In the genomic region with DNA sequence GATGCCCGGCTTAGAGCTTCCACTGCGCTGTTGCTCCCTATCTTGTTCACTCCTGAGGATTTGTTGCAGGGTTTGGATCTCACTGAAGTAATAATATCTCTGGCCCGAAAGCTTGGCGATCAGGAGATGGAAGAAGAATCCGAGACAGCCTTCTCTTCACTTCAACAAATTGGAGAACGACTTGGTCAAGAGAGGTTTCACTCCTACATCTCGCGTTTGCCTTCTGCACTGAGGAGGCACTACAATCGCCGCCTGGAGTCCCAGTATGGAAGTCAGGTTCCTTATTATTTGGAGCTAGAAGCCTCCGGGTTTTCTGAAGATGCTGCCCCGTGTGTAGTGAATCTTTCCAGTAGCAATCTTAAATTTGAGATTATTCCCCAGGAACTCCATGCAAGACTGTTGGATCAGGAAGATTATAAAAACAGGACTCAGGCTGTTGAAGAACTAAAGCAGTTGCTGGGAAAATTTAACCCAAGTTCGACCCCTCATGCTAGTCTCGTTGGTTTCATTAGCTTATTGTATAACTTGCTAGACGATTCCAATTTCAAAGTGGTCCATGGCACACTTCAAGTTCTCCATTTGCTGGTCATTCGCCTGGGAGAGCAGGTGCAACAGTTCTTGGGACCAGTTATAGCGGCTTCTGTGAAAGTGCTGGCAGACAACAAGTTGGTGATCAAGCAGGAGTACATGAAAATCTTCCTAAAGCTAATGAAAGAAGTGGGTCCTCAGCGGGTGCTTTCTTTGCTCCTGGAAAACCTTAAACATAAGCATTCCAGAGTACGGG, we compare ENCODE assay signal across 8 mouse cellular contexts. TPM values are rescaled to one million over a fixed set of nuclear protein-coding genes. Genes with fewer than 3 reads are reported as not detected.
DNase-seq lines count a peak whose midpoint lies in the region; ATAC-seq and TF ChIP-seq lines count a peak whose summit lies in the region.

No protein-coding gene starts in this region.

- DNase-seq in embryonic facial prominence, embryonic 11.5 days (ENCODE audit: low spot score), result no peak
- peak; percentile 9 for DNase-seq in testis, postnatal 14 days (ENCODE audit: low spot score)
- DNase-seq in right cerebral cortex, postnatal 36 days (ENCODE audit: low spot score in 2 of 2), result no peak

- no peaks in the 10 kb centered on the region for H3K9me3 ChIP-seq in erythroblast, embryonic 14.5 days (ENCODE audit: control insufficient read depth, low read length)
- H3K9me3 ChIP-seq in embryonic facial prominence, embryonic 11.5 days (replicated peaks; ENCODE audit: control insufficient read depth, low read length), result no peaks in the 10 kb centered on the region
- H3K9me3 ChIP-seq in hindbrain, embryonic 16.5 days (ENCODE audit: control insufficient read depth, low read length), result no peaks in the 10 kb centered on the region
- no peaks in the 10 kb centered on the region for H3K9me3 ChIP-seq in lung, embryonic 16.5 days (ENCODE audit: control insufficient read depth, low read length)

- no peak for TF ChIP-seq CTCF in C2C12 (IDR thresholded peaks at IDR 0.05; ENCODE audit: control insufficient read depth, insufficient read depth, insufficient read length)

- H3K9ac ChIP-seq in embryonic facial prominence, embryonic 11.5 days (replicated peaks; ENCODE audit: low read length), result peak overlapping the region; percentile 87
- peak overlapping the region; percentile 83 for H3K9ac ChIP-seq in hindbrain, embryonic 16.5 days (ENCODE audit: low read depth, low read length)
- peak overlapping the region; percentile 95 for H3K9ac ChIP-seq in lung, embryonic 16.5 days (ENCODE audit: low read length)

- peak overlapping the region; percentile 88 for H3K4me2 ChIP-seq in embryonic facial prominence, embryonic 11.5 days (ENCODE audit: low read depth, low read length)
- peak overlapping the region; percentile 96 for H3K4me2 ChIP-seq in hindbrain, embryonic 16.5 days (ENCODE audit: low read length)
- H3K4me2 ChIP-seq in lung, embryonic 16.5 days (ENCODE audit: low read depth, low read length), result peak overlapping the region; percentile 84

- H3K27ac ChIP-seq in embryonic facial prominence, embryonic 11.5 days (replicated peaks; ENCODE audit: low read depth, low read length), result no peak overlapping the region
- peak overlapping the region; percentile 83; the same call in 1 of the 2 replicates for H3K27ac ChIP-seq in hindbrain, embryonic 16.5 days (ENCODE audit: low read depth, low read length)
- H3K27ac ChIP-seq in lung, embryonic 16.5 days (ENCODE audit: low read length), result peak overlapping the region; percentile 29; the same call in 1 of the 2 replicates

- peaks cover 88% of the 10 kb centered on the region for H3K79me2 ChIP-seq in C2C12 (ENCODE audit: control insufficient read depth, insufficient read depth)

- H3K36me3 ChIP-seq in erythroblast, embryonic 14.5 days (ENCODE audit: control insufficient read depth), result peaks cover 8% of the 10 kb centered on the region
- H3K36me3 ChIP-seq in C2C12 (ENCODE audit: control insufficient read depth, insufficient read depth), result peaks cover 15% of the 10 kb centered on the region
- no peaks in the 10 kb centered on the region for H3K36me3 ChIP-seq in embryonic facial prominence, embryonic 11.5 days (replicated peaks; ENCODE audit: control insufficient read depth, insufficient read depth, low read depth, low read length)
- H3K36me3 ChIP-seq in hindbrain, embryonic 16.5 days (ENCODE audit: control insufficient read depth, insufficient read depth, low read length), result no peaks in the 10 kb centered on the region
- H3K36me3 ChIP-seq in lung, embryonic 16.5 days (ENCODE audit: control insufficient read depth, insufficient read depth, low read length), result no peaks in the 10 kb centered on the region

- H3ac ChIP-seq in C2C12 (ENCODE audit: control insufficient read depth, insufficient read length, low read depth), result peak overlapping the region; percentile 97

- peaks cover 81% of the 10 kb centered on the region for H3K79me3 ChIP-seq in C2C12 (ENCODE audit: low read depth)

- H3K4me1 ChIP-seq in erythroblast, embryonic 14.5 days (ENCODE audit: control insufficient read depth), result peaks cover 58% of the 10 kb centered on the region
- H3K4me1 ChIP-seq in embryonic facial prominence, embryonic 11.5 days (ENCODE audit: control insufficient read depth, insufficient read depth, low read length), result no peaks in the 10 kb centered on the region
- H3K4me1 ChIP-seq in hindbrain, embryonic 16.5 days (ENCODE audit: control insufficient read depth, insufficient read depth, low read depth, low read length), result peaks cover 33% of the 10 kb centered on the region
- H3K4me1 ChIP-seq in lung, embryonic 16.5 days (replicated peaks; ENCODE audit: control insufficient read depth, insufficient read depth, low read length), result peaks cover 13% of the 10 kb centered on the region

- peak overlapping the region; percentile 99 for H3K4me3 ChIP-seq in erythroblast, embryonic 14.5 days (replicated peaks)
- peak overlapping the region; percentile 88 for H3K4me3 ChIP-seq in C2C12 (ENCODE audit: insufficient read depth, poor library complexity, severe bottlenecking)
- peak overlapping the region; percentile 84 for H3K4me3 ChIP-seq in embryonic facial prominence, embryonic 11.5 days (ENCODE audit: low read depth, low read length)
- H3K4me3 ChIP-seq in hindbrain, embryonic 16.5 days (ENCODE audit: low read length), result peak overlapping the region; percentile 79
- peak overlapping the region; percentile 98 for H3K4me3 ChIP-seq in lung, embryonic 16.5 days (ENCODE audit: low read length)

- no peaks in the 10 kb centered on the region for H3K27me3 ChIP-seq in erythroblast, embryonic 14.5 days (ENCODE audit: control insufficient read depth)
- H3K27me3 ChIP-seq in C2C12 (ENCODE audit: control insufficient read depth, insufficient read depth, insufficient read length), result no peaks in the 10 kb centered on the region
- no peaks in the 10 kb centered on the region for H3K27me3 ChIP-seq in embryonic facial prominence, embryonic 11.5 days (ENCODE audit: control insufficient read depth, insufficient read depth, low read length)
- no peaks in the 10 kb centered on the region for H3K27me3 ChIP-seq in hindbrain, embryonic 16.5 days (replicated peaks; ENCODE audit: control insufficient read depth, insufficient read depth, low read length)
- no peaks in the 10 kb centered on the region for H3K27me3 ChIP-seq in lung, embryonic 16.5 days (ENCODE audit: control insufficient read depth, insufficient read depth, low read depth, low read length)

- ATAC-seq in erythroblast, adult 5-6 weeks (replicated peaks; ENCODE audit: low FRiP score, poor library complexity, severe bottlenecking), result no peak
- no peak for ATAC-seq in embryonic facial prominence, embryonic 11.5 days (replicated peaks; ENCODE audit: insufficient number of reproducible peaks, low FRiP score, low TSS enrichment, low read depth)
- no peak for ATAC-seq in hindbrain, embryonic 16.5 days
- ATAC-seq in lung, embryonic 16.5 days (ENCODE audit: low read depth), result no peak

- WGBS in embryonic facial prominence, embryonic 11.5 days, result 6% methylated on average over 19 of the region's 19 CpGs
- WGBS in hindbrain, embryonic 16.5 days, result 3% methylated on average over 19 of the region's 19 CpGs
- WGBS in lung, embryonic 16.5 days, result 2% methylated on average over 19 of the region's 19 CpGs

TF ChIP-seq in C2C12, 6 proteins besides CTCF, POLR2A, EP300 and RAD21:
- no peak for TF ChIP-seq CEBPB (IDR thresholded peaks at IDR 0.05; ENCODE audit: low read depth)
- no peak for TF ChIP-seq MYOD1 (IDR thresholded peaks at IDR 0.05; ENCODE audit: control insufficient read depth, insufficient read length, low read depth)
- no peak for TF ChIP-seq USF1 (IDR thresholded peaks at IDR 0.05; ENCODE audit: low read depth)
- no peak for TF ChIP-seq MYOG (IDR thresholded peaks at IDR 0.05; ENCODE audit: control insufficient read depth, extremely low read depth, insufficient read length)
- TF ChIP-seq MAX (IDR thresholded peaks at IDR 0.05), result no peak
- no peak for TF ChIP-seq FOSL1 (IDR thresholded peaks at IDR 0.05; ENCODE audit: insufficient read depth, low read length, poor library complexity, severe bottlenecking)

RNA-seq across cellular contexts. Expression of gene Togaram1, which starts 1.2 kb away (rescaled TPM):
- 0.03 and 0.05 TPM in 2 replicates for polyA plus RNA-seq in erythroblast, embryonic 14.5 days (2012)
- total RNA-seq in erythroblast, adult 5-6 weeks (2015; ENCODE audit: low replicate concordance), result 4.0 and 12.1 TPM in 2 replicates
- 11.7 and 12.6 TPM in 2 replicates for total RNA-seq in erythroblast, adult 5-6 weeks (2017; ENCODE audit: low replicate concordance)
- 3.9 TPM for polyA plus RNA-seq in C2C12 (2012; fragmentation: generic; extraction: Trizol)
- polyA plus RNA-seq in embryonic facial prominence, embryonic 11.5 days (2014; fragmentation: Nextera tagmentation; extraction: Ambion mirVana), result 25.8 and 28.8 TPM in 2 replicates
- polyA plus RNA-seq in hindbrain, embryonic 16.5 days (2015; fragmentation: Nextera tagmentation; extraction: Ambion mirVana), result 20.5 and 20.7 TPM in 2 replicates
- polyA plus RNA-seq in lung, embryonic 16.5 days (2015; fragmentation: Nextera tagmentation; extraction: Ambion mirVana), result 28.4 and 32.2 TPM in 2 replicates

RNA-seq across cellular contexts. Expression of gene Klhl28, which starts 1.5 kb away (rescaled TPM):
- polyA plus RNA-seq in erythroblast, embryonic 14.5 days (2012), result 0.02 and 0.03 TPM in 2 replicates
- total RNA-seq in erythroblast, adult 5-6 weeks (2015; ENCODE audit: low replicate concordance), result 2.5 and 12.7 TPM in 2 replicates
- total RNA-seq in erythroblast, adult 5-6 weeks (2017; ENCODE audit: low replicate concordance), result 6.7 and 8.9 TPM in 2 replicates
- 0.77 TPM for polyA plus RNA-seq in C2C12 (2012; fragmentation: generic; extraction: Trizol)
- 11.0 and 13.4 TPM in 2 replicates for polyA plus RNA-seq in embryonic facial prominence, embryonic 11.5 days (2014; fragmentation: Nextera tagmentation; extraction: Ambion mirVana)
- polyA plus RNA-seq in hindbrain, embryonic 16.5 days (2015; fragmentation: Nextera tagmentation; extraction: Ambion mirVana), result 21.4 and 24.5 TPM in 2 replicates
- polyA plus RNA-seq in lung, embryonic 16.5 days (2015; fragmentation: Nextera tagmentation; extraction: Ambion mirVana), result 14.1 and 15.3 TPM in 2 replicates

RNA-seq across cellular contexts. Expression of gene Gm527, which starts 49.1 kb away (rescaled TPM):
- not detected in 2 replicates for polyA plus RNA-seq in erythroblast, embryonic 14.5 days (2012)
- not detected in 2 replicates for total RNA-seq in erythroblast, adult 5-6 weeks (2015; ENCODE audit: low replicate concordance)
- total RNA-seq in erythroblast, adult 5-6 weeks (2017; ENCODE audit: low replicate concordance), result 0.26 TPM in 1 of 2 replicates, not detected in the other
- polyA plus RNA-seq in C2C12 (2012; fragmentation: generic; extraction: Trizol), result 1.5 TPM
- polyA plus RNA-seq in embryonic facial prominence, embryonic 11.5 days (2014; fragmentation: Nextera tagmentation; extraction: Ambion mirVana), result 2.8 and 3.2 TPM in 2 replicates
- polyA plus RNA-seq in hindbrain, embryonic 16.5 days (2015; fragmentation: Nextera tagmentation; extraction: Ambion mirVana), result 1.4 and 2.4 TPM in 2 replicates
- polyA plus RNA-seq in lung, embryonic 16.5 days (2015; fragmentation: Nextera tagmentation; extraction: Ambion mirVana), result 1.0 and 1.1 TPM in 2 replicates
